ENCODE assay signal across 30 mouse cellular contexts in the genomic region with DNA sequence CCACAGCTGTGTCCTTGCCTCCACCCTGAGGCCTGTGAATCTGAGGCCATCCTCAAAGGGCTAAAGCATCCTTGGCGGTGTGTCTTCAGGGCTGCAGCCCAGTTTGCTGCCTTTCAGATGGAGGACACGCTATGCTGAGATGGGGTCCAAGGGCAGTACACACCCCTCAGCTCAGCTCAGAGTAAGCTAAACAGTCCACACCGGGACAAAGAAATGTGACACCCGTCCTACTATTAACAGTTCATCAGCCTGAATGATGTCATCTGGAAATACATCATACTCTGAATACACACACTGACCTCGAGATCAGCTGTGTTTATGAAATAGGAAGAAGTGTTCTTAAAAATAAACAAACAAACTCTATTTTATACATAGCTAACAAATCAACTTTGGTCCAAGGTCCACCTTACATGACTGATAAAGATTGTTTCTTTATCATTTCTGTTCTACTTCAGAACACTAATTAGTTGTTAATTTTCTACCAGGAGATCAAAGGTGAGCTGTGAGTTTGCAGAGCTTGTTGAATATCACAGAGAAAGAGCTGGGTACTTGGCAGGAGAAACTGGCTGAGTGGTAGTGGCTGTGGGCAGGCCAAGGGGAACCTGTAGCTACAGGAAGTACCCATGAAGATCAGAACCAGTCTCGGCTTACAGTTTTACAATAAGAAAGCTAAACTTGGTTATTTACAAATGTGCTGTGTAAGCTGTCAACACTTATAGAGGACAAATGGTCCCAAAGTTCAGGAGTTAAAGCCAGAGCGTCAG. TPM values are rescaled to one million over a fixed set of nuclear protein-coding genes. Genes with fewer than 3 reads are reported as not detected.
A peak's percentile ranks its signal among the peaks of the same experiment; 100 is the strongest.
DNase-seq lines count a peak whose midpoint lies in the region; ATAC-seq and TF ChIP-seq lines count a peak whose summit lies in the region.
"Had no signal": no experiment of that assay in that cellular context is flagged by ENCODE, and none has a peak within 500 bp of the region (broad histone marks: within the 10 kb centered on the region; RNA-seq: fewer than 3 reads in every experiment).

No protein-coding gene starts in this region.

- TF ChIP-seq POLR2A in liver, adult 2 months (IDR thresholded peaks at IDR 0.05; ENCODE audit: extremely low read depth, insufficient read depth, low read length) = no peak

- TF ChIP-seq CTCF in liver, adult 2 months (IDR thresholded peaks at IDR 0.05; ENCODE audit: low read depth, low read length) = no peak
- no peak for TF ChIP-seq CTCF in intestine, postnatal 0 days (IDR thresholded peaks at IDR 0.05; ENCODE audit: low read depth)

- no peak overlapping the region for H3K4me3 ChIP-seq in liver, adult 2 months (ENCODE audit: insufficient read depth, low read depth, low read length)
- H3K4me3 ChIP-seq in liver, embryonic 12.5 days = no peak overlapping the region
- no peak overlapping the region for H3K4me3 ChIP-seq in intestine, postnatal 0 days (ENCODE audit: low read depth, low read length)
- no peak overlapping the region for H3K4me3 ChIP-seq in stomach, embryonic 16.5 days (replicated peaks; ENCODE audit: low read length)
- no peak overlapping the region for H3K4me3 ChIP-seq in hindbrain, embryonic 16.5 days (ENCODE audit: low read length)
- no peak overlapping the region for H3K4me3 ChIP-seq in hindbrain, embryonic 12.5 days
- H3K4me3 ChIP-seq: gastrocnemius, adult 2 months; heart, embryonic 15.5 days; limb, embryonic 12.5 days; neural tube, embryonic 15.5 days had no signal

- H3K79me2 ChIP-seq in liver, adult 2 months (ENCODE audit: control insufficient read depth, insufficient read depth, low read length) = no peaks in the 10 kb centered on the region

- H3K9ac ChIP-seq in liver, adult 2 months (ENCODE audit: low read depth, low read length) = no peak overlapping the region
- H3K9ac ChIP-seq in liver, embryonic 12.5 days = no peak overlapping the region
- no peak overlapping the region for H3K9ac ChIP-seq in intestine, postnatal 0 days (ENCODE audit: low read depth, low read length)
- no peak overlapping the region for H3K9ac ChIP-seq in stomach, embryonic 16.5 days (ENCODE audit: low read length)
- no peak overlapping the region for H3K9ac ChIP-seq in hindbrain, embryonic 16.5 days (ENCODE audit: low read depth, low read length)
- H3K9ac ChIP-seq in hindbrain, embryonic 12.5 days = no peak overlapping the region
- H3K9ac ChIP-seq: heart, embryonic 15.5 days; limb, embryonic 12.5 days; neural tube, embryonic 15.5 days had no signal

- peaks cover 11% of the 10 kb centered on the region for H3K4me1 ChIP-seq in liver, adult 2 months (ENCODE audit: control insufficient read depth, insufficient read depth, low read length)
- no peaks in the 10 kb centered on the region for H3K4me1 ChIP-seq in liver, embryonic 12.5 days
- H3K4me1 ChIP-seq in intestine, postnatal 0 days (replicated peaks; ENCODE audit: control insufficient read depth, insufficient read depth, low read length) = no peaks in the 10 kb centered on the region
- no peaks in the 10 kb centered on the region for H3K4me1 ChIP-seq in stomach, embryonic 16.5 days (ENCODE audit: control insufficient read depth, insufficient read depth, low read length)
- H3K4me1 ChIP-seq in hindbrain, embryonic 16.5 days (ENCODE audit: control insufficient read depth, insufficient read depth, low read depth, low read length) = no peaks in the 10 kb centered on the region
- H3K4me1 ChIP-seq in hindbrain, embryonic 12.5 days = no peaks in the 10 kb centered on the region
- H3K4me1 ChIP-seq: heart, embryonic 15.5 days; limb, embryonic 12.5 days; neural tube, embryonic 15.5 days had no signal

- ATAC-seq in liver, embryonic 12.5 days = no peak
- ATAC-seq in intestine, postnatal 0 days = peak; percentile 87
- no peak for ATAC-seq in stomach, embryonic 16.5 days (ENCODE audit: insufficient read depth, low FRiP score)
- ATAC-seq in hindbrain, embryonic 16.5 days = no peak
- ATAC-seq in hindbrain, embryonic 12.5 days (ENCODE audit: low FRiP score) = no peak
- ATAC-seq: forebrain, embryonic 16.5 days; inflammation-experienced regulatory T-cells, adult 6 months; midbrain, embryonic 16.5 days had no signal

- 33% methylated on average over 7 of the region's 7 CpGs for WGBS in liver, adult 2 months
- 74% methylated on average over 7 of the region's 7 CpGs for WGBS in liver, embryonic 12.5 days (ENCODE audit: insufficient replicate concordance)
- WGBS in intestine, postnatal 0 days = 25% methylated on average over 7 of the region's 7 CpGs
- WGBS in stomach, embryonic 16.5 days = 44% methylated on average over 7 of the region's 7 CpGs
- 84% methylated on average over 7 of the region's 7 CpGs for WGBS in hindbrain, embryonic 16.5 days
- WGBS in hindbrain, embryonic 12.5 days = 90% methylated on average over 7 of the region's 7 CpGs

- no peaks in the 10 kb centered on the region for H3K9me3 ChIP-seq in liver, embryonic 12.5 days (replicated peaks)
- no peaks in the 10 kb centered on the region for H3K9me3 ChIP-seq in intestine, postnatal 0 days (ENCODE audit: control insufficient read depth)
- no peaks in the 10 kb centered on the region for H3K9me3 ChIP-seq in stomach, embryonic 16.5 days (replicated peaks; ENCODE audit: control insufficient read depth, low read length)
- H3K9me3 ChIP-seq in hindbrain, embryonic 16.5 days (ENCODE audit: control insufficient read depth, low read length) = no peaks in the 10 kb centered on the region
- no peaks in the 10 kb centered on the region for H3K9me3 ChIP-seq in hindbrain, embryonic 12.5 days (replicated peaks)
- H3K9me3 ChIP-seq: heart, embryonic 15.5 days; limb, embryonic 12.5 days; neural tube, embryonic 15.5 days had no signal

- H3K27me3 ChIP-seq in liver, adult 2 months (ENCODE audit: control insufficient read depth, insufficient read depth, low read length) = no peaks in the 10 kb centered on the region
- H3K27me3 ChIP-seq in liver, embryonic 12.5 days (replicated peaks) = no peaks in the 10 kb centered on the region
- no peaks in the 10 kb centered on the region for H3K27me3 ChIP-seq in intestine, postnatal 0 days (replicated peaks; ENCODE audit: control insufficient read depth, insufficient read depth, low read length)
- no peaks in the 10 kb centered on the region for H3K27me3 ChIP-seq in stomach, embryonic 16.5 days (ENCODE audit: control insufficient read depth, insufficient read depth, low read length)
- H3K27me3 ChIP-seq in hindbrain, embryonic 16.5 days (replicated peaks; ENCODE audit: control insufficient read depth, insufficient read depth, low read length) = no peaks in the 10 kb centered on the region
- no peaks in the 10 kb centered on the region for H3K27me3 ChIP-seq in hindbrain, embryonic 12.5 days
- H3K27me3 ChIP-seq: heart, embryonic 15.5 days; limb, embryonic 12.5 days; neural tube, embryonic 15.5 days had no signal

- peak; percentile 88 for DNase-seq in liver, adult 2 months (ENCODE audit: extremely low read depth, low read depth, low spot score)
- DNase-seq in kidney, postnatal 14 days = peak; percentile 48
- no peak for DNase-seq in embryo, embryonic 11 days
- DNase-seq: adrenal gland, postnatal 25 days; B cell, adult 2 months; cerebellum, adult 11-12 months; cerebellum, postnatal 14 days; gastrocnemius, adult 2 months; heart, adult 11 months; heart, postnatal 4 days; lung, adult 18-20 months; lung, postnatal 36 days; right cerebral cortex, postnatal 14 days; thymus, postnatal 14 days had no signal

- H3K36me3 ChIP-seq in liver, adult 2 months (ENCODE audit: control insufficient read depth, insufficient read depth, low read length) = peaks cover 17% of the 10 kb centered on the region; the same call in 1 of the 2 replicates
- peaks cover 86% of the 10 kb centered on the region for H3K36me3 ChIP-seq in liver, embryonic 12.5 days
- H3K36me3 ChIP-seq in intestine, postnatal 0 days (ENCODE audit: control insufficient read depth, insufficient read depth) = peaks cover 46% of the 10 kb centered on the region
- H3K36me3 ChIP-seq in stomach, embryonic 16.5 days (ENCODE audit: control insufficient read depth, insufficient read depth, low read length) = 0 out of 2 replicates have a peak, but pooled peaks cover 16% of the 10 kb centered on the region
- peaks cover 22% of the 10 kb centered on the region for H3K36me3 ChIP-seq in hindbrain, embryonic 16.5 days (ENCODE audit: control insufficient read depth, insufficient read depth, low read length)
- peaks cover 74% of the 10 kb centered on the region for H3K36me3 ChIP-seq in hindbrain, embryonic 12.5 days

- no peak overlapping the region for H3K4me2 ChIP-seq in liver, embryonic 12.5 days
- H3K4me2 ChIP-seq in intestine, postnatal 0 days (replicated peaks; ENCODE audit: low read depth) = no peak overlapping the region
- no peak overlapping the region for H3K4me2 ChIP-seq in stomach, embryonic 16.5 days (ENCODE audit: low read depth, low read length)
- no peak overlapping the region for H3K4me2 ChIP-seq in hindbrain, embryonic 16.5 days (ENCODE audit: low read length)
- no peak overlapping the region for H3K4me2 ChIP-seq in hindbrain, embryonic 12.5 days (replicated peaks)
- H3K4me2 ChIP-seq: heart, embryonic 15.5 days; limb, embryonic 12.5 days; neural tube, embryonic 15.5 days had no signal

- peak overlapping the region; percentile 21; the same call in 1 of the 2 replicates for H3K27ac ChIP-seq in liver, adult 2 months (replicated peaks; ENCODE audit: insufficient read depth, low read depth, low read length)
- H3K27ac ChIP-seq in liver, embryonic 12.5 days = no peak overlapping the region
- peak overlapping the region; percentile 81 for H3K27ac ChIP-seq in intestine, postnatal 0 days (ENCODE audit: low read depth, low read length)
- H3K27ac ChIP-seq in stomach, embryonic 16.5 days (ENCODE audit: low read length) = peak overlapping the region; percentile 11; the same call in 1 of the 2 replicates
- H3K27ac ChIP-seq in hindbrain, embryonic 16.5 days (ENCODE audit: low read depth, low read length) = no peak overlapping the region
- H3K27ac ChIP-seq in hindbrain, embryonic 12.5 days = no peak overlapping the region
- H3K27ac ChIP-seq: gastrocnemius, adult 2 months; heart, embryonic 15.5 days; limb, embryonic 12.5 days; neural tube, embryonic 15.5 days had no signal

RNA-seq across cellular contexts. Expression of a gene that starts 29.5 kb away (rescaled TPM):
- total RNA-seq in liver, adult 2 months (2014; rRNA removed) = 0.55 and 0.87 TPM in 2 replicates
- polyA plus RNA-seq in liver, adult 2 months (2012; rRNA removed) = 0.51 and 0.82 TPM in 2 replicates
- 2.5 TPM in 2 replicates for polyA plus RNA-seq in liver, embryonic 12.5 days (2016; fragmentation: Nextera tagmentation; extraction: Ambion mirVana)
- polyA plus RNA-seq in intestine, postnatal 0 days (2015; fragmentation: Nextera tagmentation; extraction: Ambion mirVana) = 5.3 and 6.6 TPM in 2 replicates
- polyA plus RNA-seq in stomach, embryonic 16.5 days (2015; fragmentation: Nextera tagmentation; extraction: Ambion mirVana) = 11.4 and 12.5 TPM in 2 replicates
- 2.1 and 3.3 TPM in 2 replicates for polyA plus RNA-seq in hindbrain, embryonic 16.5 days (2015; fragmentation: Nextera tagmentation; extraction: Ambion mirVana)
- 5.8 and 8.3 TPM in 2 replicates for polyA plus RNA-seq in hindbrain, embryonic 12.5 days (2016; fragmentation: Nextera tagmentation; extraction: Ambion mirVana)
- total RNA-seq: megakaryocyte-erythroid progenitor cell, adult 5-6 weeks had no signal

RNA-seq across cellular contexts. Expression of a gene that starts 30.2 kb away (rescaled TPM):
- 18.7 and 20.4 TPM in 2 replicates for total RNA-seq in liver, adult 2 months (2014; rRNA removed)
- polyA plus RNA-seq in liver, adult 2 months (2012; rRNA removed) = 25.5 and 26.5 TPM in 2 replicates
- 33.5 and 34.5 TPM in 2 replicates for polyA plus RNA-seq in liver, embryonic 12.5 days (2016; fragmentation: Nextera tagmentation; extraction: Ambion mirVana)
- polyA plus RNA-seq in intestine, postnatal 0 days (2015; fragmentation: Nextera tagmentation; extraction: Ambion mirVana) = 76.6 and 84.7 TPM in 2 replicates
- 45.6 and 50.3 TPM in 2 replicates for polyA plus RNA-seq in stomach, embryonic 16.5 days (2015; fragmentation: Nextera tagmentation; extraction: Ambion mirVana)
- polyA plus RNA-seq in hindbrain, embryonic 16.5 days (2015; fragmentation: Nextera tagmentation; extraction: Ambion mirVana) = 35.1 and 41.1 TPM in 2 replicates
- polyA plus RNA-seq in hindbrain, embryonic 12.5 days (2016; fragmentation: Nextera tagmentation; extraction: Ambion mirVana) = 40.1 and 44.5 TPM in 2 replicates

RNA-seq across cellular contexts. Expression of a gene that starts 45.8 kb away (rescaled TPM):
- 0.37 and 0.67 TPM in 2 replicates for total RNA-seq in liver, adult 2 months (2014; rRNA removed)
- polyA plus RNA-seq in liver, adult 2 months (2012; rRNA removed) = 0.16 and 0.22 TPM in 2 replicates
- polyA plus RNA-seq in liver, embryonic 12.5 days (2016; fragmentation: Nextera tagmentation; extraction: Ambion mirVana) = 0.08 and 0.13 TPM in 2 replicates
- polyA plus RNA-seq in intestine, postnatal 0 days (2015; fragmentation: Nextera tagmentation; extraction: Ambion mirVana) = 0.66 and 0.84 TPM in 2 replicates
- polyA plus RNA-seq in stomach, embryonic 16.5 days (2015; fragmentation: Nextera tagmentation; extraction: Ambion mirVana) = 0.20 and 0.30 TPM in 2 replicates
- 0.16 and 0.21 TPM in 2 replicates for polyA plus RNA-seq in hindbrain, embryonic 16.5 days (2015; fragmentation: Nextera tagmentation; extraction: Ambion mirVana)
- polyA plus RNA-seq in hindbrain, embryonic 12.5 days (2016; fragmentation: Nextera tagmentation; extraction: Ambion mirVana) = 0.13 and 0.19 TPM in 2 replicates
- total RNA-seq: adrenal gland, postnatal 25 days; gastrocnemius, adult 2 months; heart, postnatal 4 days; layer of hippocampus, postnatal 14 days; left cerebral cortex, postnatal 10 days had no signal

RNA-seq across cellular contexts. Expression of a gene that starts 45.9 kb away (rescaled TPM):
- total RNA-seq in liver, adult 2 months (2014; rRNA removed) = 48.5 and 60.4 TPM in 2 replicates
- polyA plus RNA-seq in liver, adult 2 months (2012; rRNA removed) = 20.1 and 22.7 TPM in 2 replicates
- 6.1 and 6.4 TPM in 2 replicates for polyA plus RNA-seq in liver, embryonic 12.5 days (2016; fragmentation: Nextera tagmentation; extraction: Ambion mirVana)
- polyA plus RNA-seq in intestine, postnatal 0 days (2015; fragmentation: Nextera tagmentation; extraction: Ambion mirVana) = 224 and 258 TPM in 2 replicates
- polyA plus RNA-seq in stomach, embryonic 16.5 days (2015; fragmentation: Nextera tagmentation; extraction: Ambion mirVana) = 4.6 and 5.2 TPM in 2 replicates
- polyA plus RNA-seq in hindbrain, embryonic 16.5 days (2015; fragmentation: Nextera tagmentation; extraction: Ambion mirVana) = 0.15 and 0.32 TPM in 2 replicates
- 0.09 TPM in 1 of 2 replicates, not detected in the other for polyA plus RNA-seq in hindbrain, embryonic 12.5 days (2016; fragmentation: Nextera tagmentation; extraction: Ambion mirVana)
- total RNA-seq: adrenal gland, postnatal 25 days; gastrocnemius, adult 2 months; left cerebral cortex, postnatal 10 days; megakaryocyte-erythroid progenitor cell, adult 5-6 weeks had no signal
- polyA plus RNA-seq: embryonic facial prominence, embryonic 14.5 days; heart, embryonic 15.5 days; limb, embryonic 12.5 days had no signal

RNA-seq across cellular contexts. Expression of a gene that starts 50.8 kb away (rescaled TPM):
- total RNA-seq in liver, adult 2 months (2014; rRNA removed) = not detected in 2 replicates
- not detected in 2 replicates for polyA plus RNA-seq in liver, adult 2 months (2012; rRNA removed)
- not detected in 2 replicates for polyA plus RNA-seq in liver, embryonic 12.5 days (2016; fragmentation: Nextera tagmentation; extraction: Ambion mirVana)
- 0.03 and 0.04 TPM in 2 replicates for polyA plus RNA-seq in intestine, postnatal 0 days (2015; fragmentation: Nextera tagmentation; extraction: Ambion mirVana)
- polyA plus RNA-seq in stomach, embryonic 16.5 days (2015; fragmentation: Nextera tagmentation; extraction: Ambion mirVana) = not detected in 2 replicates
- polyA plus RNA-seq in hindbrain, embryonic 16.5 days (2015; fragmentation: Nextera tagmentation; extraction: Ambion mirVana) = 0.03 and 0.04 TPM in 2 replicates
- polyA plus RNA-seq in hindbrain, embryonic 12.5 days (2016; fragmentation: Nextera tagmentation; extraction: Ambion mirVana) = 0.03 and 0.05 TPM in 2 replicates
- total RNA-seq: adrenal gland, postnatal 25 days; gastrocnemius, adult 2 months; heart, postnatal 4 days; layer of hippocampus, postnatal 14 days; left cerebral cortex, postnatal 10 days; megakaryocyte-erythroid progenitor cell, adult 5-6 weeks had no signal
- polyA plus RNA-seq: embryonic facial prominence, embryonic 14.5 days; forebrain, embryonic 16.5 days; heart, embryonic 15.5 days; inflammation-experienced regulatory T-cells, adult 6 months; limb, embryonic 12.5 days; spleen, adult 2 months had no signal

Comparison
In these comparisons a context has a peak if more than half of its experiments do, and no peak if none do; other contexts are left out.
1. H3K27ac ChIP-seq: peak in liver, adult 2 months (single experiment), intestine, postnatal 0 days (single experiment) and stomach, embryonic 16.5 days (single experiment); none in liver, embryonic 12.5 days (single experiment), hindbrain, embryonic 16.5 days (single experiment) and hindbrain, embryonic 12.5 days (single experiment).